Mouse (Mus musculus) forebrain, embryonic 14.5 days (tissue): ENCODE measurements at regions not wholly inside any gene's neighbourhood (a gene's known extent, or its start where the extent isn't known, plus 50 kb on each side); places are given as distances from the start of the nearest gene placed in this dataset.

Experiments
- ATAC-seq: fragments of 200-750 bp; cut with Nextera tagmentation; 2 replicates; pipeline ENCODE4 v1.8.0; 2017; ENCODE audit warnings: mild to moderate bottlenecking, moderate library complexity
- DNase-seq: peaks from one replicate; pipeline ENCODE4 v3.0.0-alpha.2; 2015; ENCODE audit warnings: low spot score
- H3K27ac ChIP-seq: fragments of 300-500 bp; sonication (generic); 2 replicates; pipeline ENCODE4 v1.5.1; 2014; ENCODE audit warnings: low read depth, mild to moderate bottlenecking, control low read depth, low read length, moderate library complexity
- H3K27me3 ChIP-seq: fragments of 300-500 bp; sonication (generic); replicated peaks from 2 replicates; pipeline ENCODE4 v1.6.1; 2014; ENCODE audit warnings: low read length, control low read depth, mixed read lengths; ENCODE audit not compliant: control insufficient read depth, insufficient read depth
- H3K36me3 ChIP-seq: fragments of 300-500 bp; sonication (generic); 2 replicates; pipeline ENCODE4 v1.6.1; 2014; ENCODE audit warnings: low read length, control low read depth; ENCODE audit not compliant: control insufficient read depth, insufficient read depth
- H3K4me1 ChIP-seq: fragments of 300-500 bp; sonication (generic); 2 replicates; pipeline ENCODE4 v1.6.1; 2014; ENCODE audit warnings: antibody characterized with exemption, low read length, control low read depth; ENCODE audit not compliant: control insufficient read depth, insufficient read depth
- H3K4me2 ChIP-seq: fragments of 300-500 bp; sonication (generic); 2 replicates; pipeline ENCODE4 v1.6.1; 2014; ENCODE audit warnings: mild to moderate bottlenecking, control low read depth, low read length
- H3K4me3 ChIP-seq: fragments of 300-500 bp; sonication (generic); 2 replicates; pipeline ENCODE4 v1.5.1; 2014; ENCODE audit warnings: low read depth, low read length, control low read depth
- H3K9ac ChIP-seq: fragments of 300-500 bp; sonication (generic); 2 replicates; pipeline ENCODE4 v1.6.1; 2014; ENCODE audit warnings: mild to moderate bottlenecking, low read length, control low read depth, moderate library complexity
- H3K9me3 ChIP-seq: fragments of 300-500 bp; sonication (generic); replicated peaks from 2 replicates; pipeline ENCODE4 v1.6.1; 2016; ENCODE audit warnings: low read length, control low read depth, mixed read lengths; ENCODE audit not compliant: control insufficient read depth
- WGBS: fragments of 180-500 bp; shearing (Covaris S2); extraction: QIAGEN DNeasy Blood & Tissue Kit; methylation state at CpG from one replicate; pipeline ENCODE4 v1.1.7; 2014; 5-methylcytosine and 5-hydroxymethylcytosine counted together

DNA sequence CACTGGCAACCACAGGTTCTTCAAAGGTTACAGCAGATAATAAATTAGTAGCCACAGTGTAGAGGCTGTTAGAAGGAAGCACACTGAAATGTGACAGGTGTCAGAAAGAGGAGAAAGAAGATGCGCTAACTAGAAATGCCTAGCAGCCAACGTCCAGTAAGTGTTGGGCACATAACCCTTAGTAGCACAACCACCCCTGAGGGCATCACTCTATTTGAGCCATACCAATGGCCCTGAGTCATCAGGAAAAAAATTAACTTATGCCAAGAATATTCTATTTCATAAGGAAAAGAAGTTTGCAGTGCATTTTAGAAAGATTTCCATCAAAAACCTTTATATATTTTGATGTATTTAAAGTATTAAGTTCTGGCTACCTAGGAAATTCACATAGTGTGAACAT is 771.5 kb downstream of the Ets1 start:
- no peak overlapping the region for H3K27ac ChIP-seq
- no peaks in the 10 kb centered on the region for H3K4me1 ChIP-seq
- no peaks in the 10 kb centered on the region for H3K36me3 ChIP-seq
- H3K27me3 ChIP-seq, result no peaks in the 10 kb centered on the region
- no peaks in the 10 kb centered on the region for H3K9me3 ChIP-seq
- H3K9ac ChIP-seq, result no peak overlapping the region
- no peak overlapping the region for H3K4me2 ChIP-seq
- ATAC-seq, result no peak
- DNase-seq, result no peak
- WGBS, result 92% methylated on average over 2 of the region's 2 CpGs
- H3K4me3 ChIP-seq, result no peak overlapping the region

DNA sequence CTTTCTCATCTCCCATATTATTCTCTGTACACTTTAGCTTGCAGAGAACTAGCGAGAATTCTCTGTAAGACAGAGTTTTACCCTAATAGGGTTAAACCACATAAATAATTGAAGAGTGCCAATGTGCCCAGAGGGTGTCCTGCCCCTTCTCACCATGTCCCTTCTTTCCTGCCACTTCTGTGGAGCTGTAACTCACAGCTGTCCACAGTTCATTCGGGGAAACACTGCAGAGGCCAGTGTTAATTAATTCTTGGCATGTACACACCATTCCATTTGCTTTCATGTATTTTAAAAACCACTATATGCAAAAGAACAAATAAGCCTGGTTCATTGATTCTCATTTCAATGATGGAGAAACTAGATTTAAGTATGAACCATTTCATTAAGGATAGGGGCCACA is 787.8 kb downstream of the Ets1 start:
- no peaks in the 10 kb centered on the region for H3K27me3 ChIP-seq
- H3K4me3 ChIP-seq, result no peak overlapping the region
- H3K9me3 ChIP-seq, result no peaks in the 10 kb centered on the region
- DNase-seq, result peak; percentile 73
- H3K36me3 ChIP-seq, result no peaks in the 10 kb centered on the region
- H3K27ac ChIP-seq, result no peak overlapping the region
- 8% methylated on average over 2 of the region's 2 CpGs for WGBS
- no peak overlapping the region for H3K9ac ChIP-seq
- H3K4me2 ChIP-seq, result no peak overlapping the region
- H3K4me1 ChIP-seq, result 0 out of 2 replicates have a peak, but pooled peaks cover 3% of the 10 kb centered on the region
- ATAC-seq, result peak; percentile 89; the same call in 1 of the 2 replicates

DNA sequence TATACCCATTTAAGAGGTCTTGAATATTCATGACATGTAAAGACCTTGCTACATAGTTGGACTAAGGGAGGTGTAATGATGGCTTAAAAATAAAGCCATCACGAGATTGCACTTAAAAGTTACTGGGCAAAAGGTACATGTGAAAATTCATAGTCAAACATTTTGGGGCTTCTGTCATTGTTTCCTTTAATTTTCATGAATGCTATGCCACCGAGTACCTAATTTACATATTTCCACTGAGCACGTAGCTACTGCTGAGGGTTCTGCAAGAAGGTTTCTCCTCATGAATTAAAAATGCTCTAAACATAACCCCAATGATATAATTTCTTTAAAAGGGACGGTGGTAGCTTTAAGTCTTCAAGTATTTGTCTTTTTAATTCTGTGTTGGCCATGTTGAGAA is 800.4 kb downstream of the Ets1 start:
- no peak for DNase-seq
- Histone ChIP-seq H3K4me2 (no peak overlapping the region), H3K9me3 (no peaks in the 10 kb centered on the region), H3K27me3 (no peaks in the 10 kb centered on the region), H3K4me1 (no peaks in the 10 kb centered on the region), H3K4me3 (no peak overlapping the region), H3K36me3 (no peaks in the 10 kb centered on the region), H3K9ac (no peak overlapping the region), H3K27ac (no peak overlapping the region)
- ATAC-seq, result no peak
- 84% methylated on average over 4 of the region's 4 CpGs for WGBS

DNA sequence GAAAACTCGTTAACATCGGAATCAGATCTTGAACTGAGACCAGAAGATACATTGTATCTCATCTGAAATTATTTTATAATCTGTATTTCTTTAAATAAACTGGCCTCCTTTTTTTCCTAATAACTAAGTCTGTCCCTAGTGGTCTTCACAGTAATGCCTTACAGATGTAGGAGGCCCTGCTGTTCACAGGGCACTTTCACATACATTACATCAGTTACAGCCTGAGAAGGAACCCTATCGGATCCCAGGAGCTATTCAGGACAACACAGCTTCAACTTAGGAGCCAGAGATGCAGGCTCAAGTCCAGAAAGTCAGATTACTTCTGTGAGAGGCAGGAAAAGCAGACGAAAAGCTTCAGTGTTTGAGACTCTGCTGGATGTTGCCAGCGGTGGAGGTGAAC is 806.2 kb downstream of the Ets1 start:
- no peaks in the 10 kb centered on the region for H3K36me3 ChIP-seq
- no peak overlapping the region for H3K9ac ChIP-seq
- no peak overlapping the region for H3K4me3 ChIP-seq
- H3K27ac ChIP-seq, result no peak overlapping the region
- no peak for ATAC-seq
- H3K4me2 ChIP-seq, result no peak overlapping the region
- no peaks in the 10 kb centered on the region for H3K4me1 ChIP-seq
- no peak for DNase-seq
- H3K9me3 ChIP-seq, result no peaks in the 10 kb centered on the region
- WGBS, result 57% methylated on average over 5 of the region's 5 CpGs
- no peaks in the 10 kb centered on the region for H3K27me3 ChIP-seq

DNA sequence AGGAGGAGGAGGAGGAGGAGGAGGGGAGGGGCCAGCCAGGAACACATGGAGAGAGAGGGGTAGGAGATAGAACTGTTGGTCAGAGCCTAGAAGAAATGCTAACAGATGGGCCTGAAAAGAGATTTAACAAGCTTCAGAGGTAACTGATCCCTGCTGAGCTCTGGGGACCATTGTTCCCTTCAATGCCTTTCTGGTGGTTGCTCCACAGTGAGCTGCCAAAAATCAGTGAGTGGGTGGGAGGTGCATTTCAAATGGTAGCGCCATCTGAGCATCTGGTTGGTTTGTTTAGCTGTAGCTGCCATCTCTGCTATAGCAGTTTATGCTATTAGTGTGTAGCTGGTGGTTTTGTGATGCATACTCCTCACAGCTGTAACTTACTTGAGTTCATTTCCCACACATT is 809.9 kb downstream of the Ets1 start:
- Histone ChIP-seq H3K9ac (no peak overlapping the region), H3K4me3 (no peak overlapping the region), H3K9me3 (no peaks in the 10 kb centered on the region), H3K36me3 (no peaks in the 10 kb centered on the region), H3K4me1 (no peaks in the 10 kb centered on the region), H3K4me2 (no peak overlapping the region), H3K27me3 (no peaks in the 10 kb centered on the region), H3K27ac (no peak overlapping the region)
- ATAC-seq (peak; percentile 50; the same call in 1 of the 2 replicates), DNase-seq (peak; percentile 59)
- 21% methylated on average over 1 of the region's 1 CpGs for WGBS

DNA sequence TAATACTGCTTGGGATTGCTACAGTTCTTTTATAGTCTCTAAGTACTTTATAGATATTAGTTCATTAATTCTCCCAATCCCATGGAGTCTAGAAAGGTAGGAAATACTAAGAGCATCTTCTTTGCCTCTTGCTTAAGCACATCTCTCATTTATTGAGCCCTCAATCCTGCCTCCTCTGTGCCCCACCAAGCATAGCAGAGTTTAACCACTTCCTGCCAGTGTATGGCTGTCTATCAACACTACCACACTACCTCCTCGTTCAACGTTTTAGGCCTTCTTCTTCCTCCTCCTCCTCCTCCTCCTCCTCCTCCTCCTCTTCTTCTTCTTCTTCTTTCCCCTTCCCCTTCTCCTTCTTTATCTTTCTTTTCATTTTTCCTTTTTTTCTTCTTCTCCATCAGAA is 839.1 kb downstream of the Ets1 start:
- 91% methylated on average over 2 of the region's 2 CpGs for WGBS
- H3K4me1 ChIP-seq, result no peaks in the 10 kb centered on the region
- H3K4me3 ChIP-seq, result no peak overlapping the region
- no peaks in the 10 kb centered on the region for H3K9me3 ChIP-seq
- H3K36me3 ChIP-seq, result no peaks in the 10 kb centered on the region
- no peak overlapping the region for H3K9ac ChIP-seq
- no peak overlapping the region for H3K27ac ChIP-seq
- H3K27me3 ChIP-seq, result no peaks in the 10 kb centered on the region
- no peak overlapping the region for H3K4me2 ChIP-seq
- ATAC-seq, result no peak
- DNase-seq, result no peak

DNA sequence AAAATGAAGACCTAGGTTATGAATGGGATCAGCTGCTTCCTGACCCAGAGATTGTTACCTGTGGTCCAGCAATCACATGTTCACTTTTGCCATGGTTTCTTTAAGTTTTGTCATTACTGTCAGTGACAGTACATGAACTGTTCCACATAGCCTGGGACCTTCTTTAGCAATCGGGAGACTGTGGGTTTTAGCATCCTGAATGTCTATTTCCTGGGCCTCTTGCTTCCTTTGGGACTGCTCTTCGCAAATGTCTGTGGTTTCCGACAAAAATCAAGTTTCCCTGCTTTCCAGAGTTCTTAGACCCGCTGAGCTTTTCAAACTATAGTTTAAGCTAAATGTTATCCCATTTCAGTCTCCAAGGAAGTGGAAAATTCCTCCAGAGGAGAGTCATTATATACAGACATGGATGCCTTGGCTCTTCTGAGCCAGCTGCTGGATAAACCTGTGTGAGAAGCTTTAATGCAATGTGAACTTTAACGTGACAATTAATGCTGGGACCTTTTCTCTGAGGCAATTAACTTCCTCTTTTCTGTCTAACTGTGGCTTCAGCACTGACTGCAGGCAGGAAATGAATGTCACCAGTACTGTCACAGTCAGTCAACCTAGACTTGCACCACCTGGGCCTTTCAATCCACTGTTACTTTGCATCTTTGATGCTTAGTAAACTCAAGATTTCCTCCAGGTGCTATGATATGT is 847.0 kb downstream of the Ets1 start:
- H3K4me3 ChIP-seq, result no peak overlapping the region
- H3K9me3 ChIP-seq, result no peaks in the 10 kb centered on the region
- H3K36me3 ChIP-seq, result no peaks in the 10 kb centered on the region
- no peak for DNase-seq
- H3K27me3 ChIP-seq, result no peaks in the 10 kb centered on the region
- H3K9ac ChIP-seq, result no peak overlapping the region
- ATAC-seq, result no peak
- no peak overlapping the region for H3K27ac ChIP-seq
- no peak overlapping the region for H3K4me2 ChIP-seq
- WGBS, result 67% methylated on average over 5 of the region's 5 CpGs
- no peaks in the 10 kb centered on the region for H3K4me1 ChIP-seq

DNA sequence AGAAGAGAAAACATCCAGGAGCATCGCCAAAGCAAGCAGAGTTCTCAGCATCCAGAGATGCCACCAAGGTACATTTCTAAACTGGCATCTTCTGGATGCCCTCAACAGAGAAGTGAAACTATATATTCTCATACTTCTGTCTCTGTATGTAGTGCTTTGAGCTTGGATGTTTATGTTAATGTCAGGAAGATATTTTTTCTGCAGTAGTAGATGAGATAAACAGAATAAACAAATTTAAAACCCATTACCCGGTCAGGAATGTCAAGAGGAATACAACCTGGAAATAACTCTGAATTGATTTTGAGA is 847.5 kb downstream of the Ets1 start:
- Histone ChIP-seq H3K27ac (no peak overlapping the region), H3K4me3 (no peak overlapping the region), H3K4me1 (no peaks in the 10 kb centered on the region), H3K9me3 (no peaks in the 10 kb centered on the region), H3K9ac (no peak overlapping the region), H3K4me2 (no peak overlapping the region), H3K36me3 (no peaks in the 10 kb centered on the region), H3K27me3 (no peaks in the 10 kb centered on the region)
- ATAC-seq (no peak), DNase-seq (no peak)
- 92% methylated on average over 2 of the region's 2 CpGs for WGBS

DNA sequence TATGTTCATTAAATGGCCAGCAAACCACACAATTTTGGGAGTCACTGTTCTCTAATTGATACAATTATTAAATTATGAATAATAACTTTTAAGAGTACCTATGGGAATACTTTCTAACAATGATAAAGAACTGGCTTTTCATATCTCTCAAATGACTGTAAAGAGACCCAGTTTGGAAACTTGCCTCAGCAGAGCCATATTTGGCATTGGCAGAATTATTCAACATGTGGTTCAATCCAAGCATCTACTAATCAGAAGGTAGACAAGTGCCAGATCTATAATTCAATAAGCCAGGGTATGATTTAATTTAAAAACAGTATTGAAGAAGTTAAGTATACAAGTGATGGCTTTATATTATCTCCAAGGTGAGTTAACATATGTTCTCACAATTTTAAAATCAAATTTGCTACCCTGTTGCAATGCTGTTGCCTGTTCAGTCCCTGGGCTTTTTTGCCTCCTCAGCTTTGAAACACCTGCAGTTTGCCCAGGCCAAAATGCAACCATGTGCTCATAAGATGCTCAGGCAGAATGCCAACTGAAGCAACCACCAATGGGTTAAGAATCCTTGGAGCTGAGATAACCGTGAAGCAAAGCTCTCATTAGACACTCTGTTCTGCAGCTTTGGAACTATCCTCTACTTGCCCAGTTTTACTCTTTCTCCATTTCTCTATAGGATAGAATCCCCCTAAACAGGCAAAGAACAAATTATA is 897.2 kb downstream of the Ets1 start:
- no peak overlapping the region for H3K9ac ChIP-seq
- ATAC-seq (no peak), DNase-seq (no peak)
- H3K9me3 ChIP-seq, result no peaks in the 10 kb centered on the region
- WGBS, result 64% methylated on average over 1 of the region's 1 CpGs
- no peak overlapping the region for H3K4me3 ChIP-seq
- no peaks in the 10 kb centered on the region for H3K4me1 ChIP-seq
- no peaks in the 10 kb centered on the region for H3K36me3 ChIP-seq
- no peak overlapping the region for H3K4me2 ChIP-seq
- no peaks in the 10 kb centered on the region for H3K27me3 ChIP-seq
- H3K27ac ChIP-seq, result no peak overlapping the region
